Mouse (Mus musculus) WW6 (cell line): Measurements from ENCODE around the gene Psrc1.

Source experiments
- DNase-seq: peaks from one replicate; pipeline ENCODE4 v3.0.0-alpha.2; 2013; ENCODE audit warnings: low read depth, low spot score

Gene Psrc1

GRCm38 (mm10) chr3:108383485-108384354 lies at the start of gene Psrc1:
Psrc1 (plus strand) TSS chr3:108383839.
- peak; percentile 67 for DNase-seq

- DNase-seq = no peak
These were observed 46.8 kb upstream of the Psrc1 start for GRCm38 (mm10) chr3:108336878-108337277.

GRCm38 (mm10) chr3:108341040-108341439 lies 42.6 kb upstream of the Psrc1 start:
- DNase-seq = no peak

- DNase-seq = no peak
These were observed 41.5 kb upstream of the Psrc1 start for GRCm38 (mm10) chr3:108342185-108342584.

- no peak for DNase-seq
These were observed 37.8 kb upstream of the Psrc1 start for GRCm38 (mm10) chr3:108345855-108346254.

GRCm38 (mm10) chr3:108348376-108348775 lies 35.3 kb upstream of the Psrc1 start:
- DNase-seq = no peak

- no peak for DNase-seq
These were observed 28.4 kb upstream of the Psrc1 start for GRCm38 (mm10) chr3:108355245-108355644.

GRCm38 (mm10) chr3:108357051-108357450 lies 26.6 kb upstream of the Psrc1 start:
- no peak for DNase-seq

- no peak for DNase-seq
These were observed 25.2 kb upstream of the Psrc1 start for GRCm38 (mm10) chr3:108358445-108358844.

- no peak for DNase-seq
These were observed 22.7 kb upstream of the Psrc1 start for GRCm38 (mm10) chr3:108360894-108361293.

- DNase-seq = no peak
These were observed 20.0 kb upstream of the Psrc1 start for GRCm38 (mm10) chr3:108363626-108364025.

- no peak for DNase-seq
These were observed 19.2 kb upstream of the Psrc1 start, which contains the start of gene Mybphl for GRCm38 (mm10) chr3:108364270-108364995. Mybphl (plus strand) TSS chr3:108364911.

GRCm38 (mm10) chr3:108367173-108367572 lies 16.5 kb upstream of the Psrc1 start:
- no peak for DNase-seq

- DNase-seq = no peak
These were observed 15.8 kb upstream of the Psrc1 start for GRCm38 (mm10) chr3:108367828-108368227.

- DNase-seq = no peak
These were observed 14.9 kb upstream of the Psrc1 start for GRCm38 (mm10) chr3:108368721-108369120.

- DNase-seq = no peak
These were observed 11.4 kb upstream of the Psrc1 start for GRCm38 (mm10) chr3:108372274-108372673.

- no peak for DNase-seq
These were observed 10.9 kb upstream of the Psrc1 start for GRCm38 (mm10) chr3:108372691-108373090.

GRCm38 (mm10) chr3:108378875-108379663 lies 4.6 kb upstream of the Psrc1 start:
- no peak for DNase-seq

- DNase-seq = no peak
These were observed 2.9 kb upstream of the Psrc1 start for GRCm38 (mm10) chr3:108380695-108381094.

GRCm38 (mm10) chr3:108381945-108382875 lies 1.4 kb upstream of the Psrc1 start:
- no peak for DNase-seq

- DNase-seq = no peak
These were observed 786 bp downstream of the Psrc1 start for GRCm38 (mm10) chr3:108384425-108384824.
